Mouse (Mus musculus): Measurements from ENCODE around the gene Gm5415.
"Not testable (repeated sequence)": the region's sequence is repeated elsewhere in the genome, so short reads cannot be mapped to it uniquely, and the experiment has no call there.

Gm5415 gene

GRCm38 (mm10) chr1:32547194-32547593 is at the start of gene Gm5415:
TSS of gene Gm5415 (minus strand) at chr1:32547294.
- not testable (repeated sequence) for DNase-seq

GRCm38 (mm10) chr1:32568901-32569300 is 21.8 kb upstream of the Gm5415 start:
- DNase-seq = no peak

DNA sequence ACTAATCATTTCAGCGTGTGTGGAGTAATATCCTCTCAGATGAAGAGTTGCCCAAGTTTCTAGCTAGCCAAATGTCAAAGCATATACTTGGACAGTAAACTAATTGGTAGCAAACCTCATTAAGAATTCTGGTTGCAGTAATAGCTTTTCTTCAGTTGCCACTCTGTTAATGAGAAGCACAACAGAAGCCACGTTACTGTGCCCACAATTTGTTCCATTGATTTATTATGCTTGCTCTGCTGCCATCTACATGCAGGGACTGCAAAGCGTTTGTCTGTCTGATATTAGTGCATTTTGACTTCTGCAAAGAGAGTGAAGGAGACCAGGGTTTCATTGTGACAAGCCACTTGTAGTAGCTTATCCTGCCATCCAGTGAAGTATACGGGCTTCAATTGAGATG is 6.8 kb upstream of the Gm5415 start:
- DNase-seq = no peak

DNA sequence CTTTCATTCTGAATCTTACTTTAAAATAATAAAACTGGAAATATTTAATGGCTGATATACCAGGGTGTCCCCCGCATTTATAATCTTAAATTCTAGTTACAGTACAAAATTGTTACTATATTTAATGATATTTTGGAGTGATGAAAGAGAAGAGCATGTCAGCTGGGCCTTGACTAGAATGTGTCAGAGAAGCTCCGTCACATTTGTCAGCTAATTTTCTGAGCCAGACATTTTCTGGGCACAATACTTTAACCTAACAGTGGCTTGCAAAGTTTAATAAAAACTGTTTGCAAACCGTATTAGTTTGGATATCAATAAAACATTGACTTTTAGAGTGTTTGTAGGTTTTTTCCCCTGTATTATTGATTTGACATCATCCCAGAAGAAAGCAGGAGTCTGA is 6.4 kb upstream of the Gm5415 start:
- no peak for DNase-seq

DNA sequence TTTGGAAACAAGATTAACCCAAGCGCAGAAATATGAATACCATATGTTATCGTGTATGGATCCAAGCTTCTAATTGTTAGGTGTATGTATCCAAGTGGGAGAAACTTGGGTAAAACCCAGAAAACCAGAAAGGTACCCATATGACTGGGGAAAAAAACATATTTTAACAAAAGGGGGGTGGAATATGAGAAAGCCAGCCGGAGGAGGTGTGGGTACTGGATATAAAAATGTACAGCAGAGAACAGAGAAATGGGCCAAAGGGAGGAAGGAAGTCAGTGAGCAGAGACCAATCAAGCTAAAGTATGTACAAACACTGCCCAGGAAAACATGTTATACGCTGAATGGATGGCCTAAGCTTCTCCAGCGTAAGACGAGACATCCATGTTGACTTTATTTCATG is 43.7 kb downstream of the Gm5415 start:
- DNase-seq = no peak
